Mouse (Mus musculus): ENCODE measurements around the gene Mplkip.

Gene Mplkip

DNA sequence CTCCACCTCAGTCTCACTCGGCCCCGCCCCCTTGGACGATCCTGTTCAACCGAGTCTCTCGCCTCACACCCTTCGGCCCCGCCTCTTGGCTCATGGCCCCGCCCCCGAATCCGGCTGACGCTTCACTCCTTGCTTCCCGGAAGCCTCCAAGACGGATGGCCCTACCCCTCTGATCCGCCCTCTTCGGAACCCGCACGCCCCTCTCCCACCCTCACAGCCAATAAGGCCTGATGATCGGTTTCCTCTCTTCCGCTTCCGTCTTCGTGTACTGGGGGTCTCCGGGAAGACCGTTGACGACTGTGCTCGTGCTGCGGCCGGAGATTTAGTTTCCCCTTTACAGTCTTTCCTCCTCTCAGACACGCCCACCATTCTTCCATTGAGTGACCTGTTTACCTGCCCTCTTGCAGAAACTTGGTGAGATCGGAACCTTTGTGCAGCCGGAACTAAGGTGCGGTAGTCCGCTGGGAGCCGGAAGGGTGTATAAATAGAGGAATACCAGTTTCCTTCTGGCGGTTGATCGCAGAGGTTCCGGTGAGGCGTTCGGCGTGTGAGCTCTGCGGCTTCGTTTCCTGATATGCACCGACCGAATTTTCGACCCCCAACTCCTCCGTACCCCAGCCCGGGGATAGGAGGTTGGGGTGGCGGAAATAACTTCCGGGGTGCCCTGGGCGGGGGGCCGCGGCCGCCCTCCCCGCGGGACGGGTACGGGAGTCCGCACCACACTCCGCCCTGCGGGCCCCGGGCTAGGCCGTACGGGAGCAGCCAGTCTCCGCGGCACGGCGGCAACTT, at the start of gene Mplkip, which contains the start of gene Sugct:
Gene Mplkip (plus strand): TSS at position 282 of the 789 bp plus-strand sequence.
Gene Sugct (minus strand): TSS at position 643 of the 789 bp plus-strand sequence.
- DNase-seq (ENCODE audit: extremely low spot score) = peak; percentile 100

GRCm38 (mm10) chr13:17667380-17667779, 27.6 kb upstream of the Mplkip start:
- no peak for DNase-seq (ENCODE audit: extremely low spot score)

DNA sequence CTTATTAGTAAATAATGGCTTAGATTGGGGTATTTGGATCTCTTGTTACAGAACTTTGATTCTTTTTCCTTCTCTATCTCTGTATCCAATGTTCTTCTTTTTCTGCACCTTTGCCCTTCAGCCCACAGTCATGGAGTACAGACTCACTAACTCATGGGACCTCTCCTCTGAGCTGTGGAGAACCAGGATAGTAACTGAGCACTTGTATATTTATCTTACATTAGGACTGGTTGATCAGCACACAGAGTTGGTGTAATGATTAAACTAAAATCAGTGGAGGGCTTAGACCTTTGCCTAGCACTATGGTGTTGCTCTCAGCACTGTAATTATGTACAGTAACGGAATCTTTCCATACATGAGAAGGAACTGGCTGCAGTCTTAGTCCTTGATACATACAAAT, 23.9 kb upstream of the Mplkip start:
- DNase-seq (ENCODE audit: extremely low spot score) = no peak

DNA sequence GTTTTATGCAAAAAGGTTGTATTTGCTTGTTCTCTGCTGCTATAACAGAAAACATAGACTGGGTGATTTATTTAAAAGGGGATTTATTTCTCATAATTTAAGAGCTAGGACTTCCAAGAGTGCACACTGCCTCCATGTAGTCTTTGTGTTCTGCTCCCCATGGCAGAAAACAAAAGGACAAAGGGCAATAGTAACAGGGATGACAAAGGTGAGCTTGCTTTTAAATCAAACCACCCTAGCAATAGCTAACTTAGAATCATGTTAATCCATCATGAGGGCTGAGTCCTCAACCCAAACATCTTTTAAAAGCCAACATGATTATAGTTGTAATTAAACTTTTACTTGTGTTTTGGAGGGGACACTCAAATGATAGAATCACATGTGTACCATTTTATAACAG, 5.5 kb upstream of the Mplkip start:
- DNase-seq (ENCODE audit: extremely low spot score) = no peak

DNA sequence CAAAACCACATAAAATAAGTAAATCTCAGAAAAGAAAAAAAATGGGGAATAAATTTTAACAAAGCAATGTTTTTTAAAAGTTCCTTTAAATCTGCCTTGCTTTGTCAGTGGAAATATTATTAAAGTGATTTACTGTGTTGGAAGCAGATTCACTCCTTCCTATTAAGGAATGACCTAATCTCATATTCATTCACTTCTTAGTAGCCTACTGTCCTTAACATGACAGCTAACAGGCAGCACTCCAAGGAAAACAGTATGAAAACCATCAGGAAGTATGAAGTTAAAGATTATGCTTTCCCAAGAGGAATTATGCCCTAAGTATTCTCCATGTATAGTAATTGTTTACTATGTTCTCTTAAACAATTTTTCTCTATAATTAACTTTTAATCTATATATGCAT, 4.3 kb upstream of the Mplkip start:
- DNase-seq (ENCODE audit: extremely low spot score) = no peak

GRCm38 (mm10) chr13:17691436-17691835, 3.6 kb upstream of the Mplkip start:
- no peak for DNase-seq (ENCODE audit: extremely low spot score)

- peak; percentile 2 for DNase-seq (ENCODE audit: extremely low spot score)
Observed at GRCm38 (mm10) chr13:17693816-17694215, 1.2 kb upstream of the Mplkip start.

DNA sequence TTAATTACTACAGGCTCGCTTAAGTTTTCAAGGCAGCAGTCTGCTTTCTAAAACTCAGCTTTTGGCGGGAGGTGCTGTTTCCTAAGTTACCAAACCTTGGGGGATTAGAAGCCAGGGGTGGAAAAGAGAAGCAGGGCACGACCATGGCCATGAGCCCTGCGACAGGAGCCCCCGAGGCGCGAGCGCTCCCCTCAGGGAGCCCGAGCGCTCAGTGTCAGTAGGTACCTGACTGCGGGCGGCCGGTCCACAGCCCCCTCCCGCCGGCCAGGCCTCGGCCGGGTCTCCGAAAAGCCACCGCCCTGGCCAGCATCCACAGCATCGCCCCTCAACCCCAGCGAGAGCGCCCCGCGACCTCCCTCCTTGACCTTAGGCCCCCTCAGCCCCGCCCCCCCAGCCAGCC, 578 bp upstream of the Mplkip start:
- no peak for DNase-seq (ENCODE audit: extremely low spot score)

DNA sequence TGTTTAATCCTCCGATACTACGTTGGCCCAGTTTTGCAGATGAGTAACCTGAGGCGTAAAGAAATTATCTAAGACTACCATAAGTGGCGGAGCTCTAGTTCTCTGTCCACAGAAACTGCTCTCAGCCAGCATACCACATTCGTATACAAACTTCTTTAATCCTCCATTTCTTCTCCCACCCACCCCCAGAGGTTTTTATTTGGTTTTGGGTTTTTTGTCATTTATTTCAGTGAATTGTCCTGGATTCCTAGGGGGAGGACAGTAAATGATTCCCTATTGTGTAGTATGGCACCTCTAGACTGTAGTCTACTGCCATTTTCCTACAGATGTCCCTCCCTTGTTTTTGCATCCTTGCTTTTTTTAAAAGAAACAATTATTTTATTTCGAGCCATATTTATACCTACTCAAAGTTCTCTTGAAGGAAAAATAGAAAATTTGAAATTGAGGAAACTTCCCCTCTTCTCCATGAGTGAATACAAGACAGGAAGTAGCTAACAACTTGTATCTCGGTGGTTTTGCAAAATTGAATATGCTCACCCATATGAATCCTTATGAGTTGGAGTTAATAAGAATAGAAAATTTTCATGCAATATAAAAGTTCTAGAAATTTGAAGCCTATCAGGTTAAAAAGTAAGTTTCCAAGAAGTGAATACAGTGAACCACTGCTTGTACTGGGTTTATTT, 1.0 kb downstream of the Mplkip start:
- DNase-seq (ENCODE audit: extremely low spot score) = peak; percentile 8

DNA sequence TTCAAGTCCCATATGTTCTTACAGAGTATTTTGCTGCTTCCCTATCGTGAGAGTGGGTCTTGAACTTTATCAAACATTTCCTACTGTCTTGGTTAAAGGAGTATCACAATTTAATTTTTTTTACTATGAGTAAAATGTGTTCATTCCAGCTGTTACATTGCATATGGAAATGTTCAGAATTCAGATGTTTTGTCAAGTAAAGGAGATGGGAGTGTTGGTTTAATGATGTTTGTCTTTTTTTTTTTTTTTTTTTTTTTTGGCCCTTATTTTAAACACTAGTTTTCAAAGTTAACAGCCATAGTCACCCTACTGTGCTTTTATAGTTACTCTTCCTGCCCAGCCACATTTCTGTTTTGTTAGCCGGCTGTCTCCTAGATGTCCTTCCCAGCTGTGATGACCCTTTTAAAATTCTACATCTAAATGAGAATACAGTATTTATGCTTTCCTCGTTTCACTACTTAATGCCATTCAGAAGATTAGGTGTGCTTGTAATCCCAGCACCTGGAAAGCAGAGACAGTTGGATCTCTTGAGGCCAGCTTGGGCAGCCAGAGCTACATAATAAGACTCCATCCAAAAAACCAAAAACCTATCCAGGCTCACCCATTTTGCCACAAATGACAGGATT, 5.2 kb downstream of the Mplkip start:
- no peak for DNase-seq (ENCODE audit: extremely low spot score)

DNA sequence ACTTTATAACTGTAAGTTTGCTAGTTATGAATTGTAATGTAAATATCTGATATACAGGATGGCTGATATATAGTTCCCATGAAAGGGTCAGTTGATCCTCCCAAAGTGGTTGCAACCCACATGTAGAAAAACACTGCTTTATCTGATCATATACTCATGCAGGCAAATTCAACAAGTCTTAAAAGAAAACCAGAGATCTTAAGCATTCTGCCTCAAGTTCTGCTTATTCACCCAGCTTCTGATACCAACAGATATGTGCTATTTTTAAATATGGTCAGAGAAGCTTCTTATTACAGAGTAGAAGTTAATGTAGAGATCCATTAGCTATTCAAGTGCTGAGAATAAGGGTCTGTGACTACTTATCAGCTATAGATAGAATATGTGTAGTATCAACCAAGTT, 6.3 kb downstream of the Mplkip start:
- no peak for DNase-seq (ENCODE audit: extremely low spot score)

GRCm38 (mm10) chr13:17702311-17702710, 7.3 kb downstream of the Mplkip start:
- no peak for DNase-seq (ENCODE audit: extremely low spot score)

GRCm38 (mm10) chr13:17705188-17705826, 10.3 kb downstream of the Mplkip start:
- no peak for DNase-seq (ENCODE audit: extremely low spot score)

GRCm38 (mm10) chr13:17708784-17709311, 13.9 kb downstream of the Mplkip start:
- no peak for DNase-seq (ENCODE audit: extremely low spot score)

GRCm38 (mm10) chr13:17717357-17717756, 22.4 kb downstream of the Mplkip start:
- no peak for DNase-seq (ENCODE audit: extremely low spot score)

GRCm38 (mm10) chr13:17727922-17728321, 32.9 kb downstream of the Mplkip start:
- no peak for DNase-seq (ENCODE audit: extremely low spot score)

GRCm38 (mm10) chr13:17728798-17729197, 33.8 kb downstream of the Mplkip start:
- no peak for DNase-seq (ENCODE audit: extremely low spot score)
